Mouse (Mus musculus) kidney, adult 2 months (tissue): ENCODE data around the gene Oas1c. TPM values are rescaled to one million over a fixed set of nuclear protein-coding genes. Genes with fewer than 3 reads are reported as not detected.

Experiments
- DNase-seq: peaks from one replicate; pipeline ENCODE4 v3.0.0; 2021
- H3K27ac ChIP-seq: fragments of 200-500 bp; 2 replicates; pipeline ENCODE4 v1.5.1; 2012; ENCODE audit warnings: low read depth, low read length, control low read depth, inconsistent platforms; ENCODE audit not compliant: insufficient read depth
- H3K27me3 ChIP-seq: fragments of 200-500 bp; replicated peaks from 2 replicates; pipeline ENCODE4 v1.6.1; 2012; ENCODE audit warnings: mild to moderate bottlenecking, moderate library complexity, low read length, inconsistent platforms; ENCODE audit not compliant: control insufficient read depth, insufficient read depth
- H3K36me3 ChIP-seq: fragments of 200-500 bp; 2 replicates; pipeline ENCODE4 v1.6.1; 2012; ENCODE audit warnings: mild to moderate bottlenecking, moderate library complexity, low read length, inconsistent platforms; ENCODE audit not compliant: control insufficient read depth, insufficient read depth
- H3K4me1 ChIP-seq: fragments of 200-500 bp; 2 replicates; pipeline ENCODE4 v1.6.1; 2011; ENCODE audit warnings: low read length; ENCODE audit not compliant: control insufficient read depth, insufficient read depth
- H3K4me3 ChIP-seq: fragments of 200-500 bp; 2 replicates; pipeline ENCODE4 v1.5.1; 2011; ENCODE audit warnings: mild to moderate bottlenecking, low read depth, low read length, control low read depth; ENCODE audit not compliant: insufficient read depth
- CTCF ChIP-seq: fragments of 200-500 bp; conservative IDR thresholded peaks from 2 replicates; pipeline ENCODE4 v1.5.1; 2011; ENCODE audit warnings: low read depth, mild to moderate bottlenecking, control low read depth, low read length, moderate library complexity, mixed read lengths; ENCODE audit not compliant: insufficient read depth, insufficient read length
- POLR2A ChIP-seq: fragments of 200-500 bp; IDR thresholded peaks from one replicate; pipeline ENCODE4 v1.6.1; 2011; ENCODE audit warnings: low read depth, low read length, control low read depth
- WGBS: fragments of 180-500 bp; shearing (Covaris S2); methylation state at CpG from one replicate; pipeline ENCODE4 v1.1.7; 2018; 5-methylcytosine and 5-hydroxymethylcytosine counted together
- polyA plus RNA-seq: library from polyadenylated mRNA; depleted of rRNA; stranded (reverse); fragments of >200 nt; gene quantifications from 2 replicates; pipeline ENCODE4 v1.2.3, GENCODE M21; 2012

Oas1c gene
- polyA plus RNA-seq, 1 experiment = 2.6 TPM

DNA sequence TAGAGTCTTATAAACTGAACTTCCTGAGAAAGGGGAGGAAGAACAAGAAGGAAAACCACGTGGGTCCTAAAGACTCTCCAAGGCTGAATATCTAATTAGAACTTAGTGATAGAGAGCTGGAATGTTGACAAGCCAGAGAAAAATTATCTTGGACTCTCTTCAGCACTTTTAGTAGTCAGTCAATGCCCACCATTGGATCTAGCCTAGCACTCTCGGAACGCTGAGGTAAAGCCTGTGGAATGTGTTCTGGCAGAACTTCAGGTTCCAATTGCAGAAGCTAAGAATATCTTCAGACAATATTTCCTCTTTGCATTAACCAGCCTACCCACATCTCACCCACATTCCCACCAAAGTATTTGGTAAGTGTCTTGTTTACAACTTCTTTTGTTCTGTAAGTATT, 32.4 kb downstream of the Oas1c start:
- DNase-seq = peak; percentile 3
- TF ChIP-seq POLR2A = no peak
- no peak for TF ChIP-seq CTCF
- 46% methylated on average over 3 of the region's 3 CpGs for WGBS

GRCm38 (mm10) chr5:120778941-120779340, 33.4 kb downstream of the Oas1c start:
- Histone ChIP-seq H3K4me3 (no peak overlapping the region), H3K36me3 (no peaks in the 10 kb centered on the region), H3K27me3 (no peaks in the 10 kb centered on the region), H3K27ac (no peak overlapping the region), H3K4me1 (no peaks in the 10 kb centered on the region)
- no peak for TF ChIP-seq POLR2A
- no peak for TF ChIP-seq CTCF
- DNase-seq = no peak
- 74% methylated on average over 2 of the region's 2 CpGs for WGBS

More for the DNA sequence above, 32.4 kb downstream of the Oas1c start:
- Histone ChIP-seq H3K27me3 (no peaks in the 10 kb centered on the region), H3K27ac (no peak overlapping the region), H3K36me3 (no peaks in the 10 kb centered on the region), H3K4me1 (no peaks in the 10 kb centered on the region), H3K4me3 (no peak overlapping the region)

GRCm38 (mm10) chr5:120777478-120777877, 34.8 kb downstream of the Oas1c start, which contains the start of gene Oas3:
Oas3 (minus strand) TSS chr5:120777661.
- no peak within 1 kb of the TSS for H3K4me3 ChIP-seq
- WGBS = 66% methylated on average over 9 of the region's 9 CpGs
- no peaks in the 10 kb centered on the region for H3K36me3 ChIP-seq
- DNase-seq = no peak
- TF ChIP-seq POLR2A = no peak
- TF ChIP-seq CTCF = no peak
- no peaks in the 10 kb centered on the region for H3K4me1 ChIP-seq
- H3K27ac ChIP-seq = no peak within 1 kb of the TSS
- no peaks in the 10 kb centered on the region for H3K27me3 ChIP-seq

GRCm38 (mm10) chr5:120776801-120777200, 35.5 kb downstream of the Oas1c start:
- Histone ChIP-seq H3K27ac (no peak overlapping the region), H3K4me3 (no peak overlapping the region), H3K4me1 (no peaks in the 10 kb centered on the region), H3K27me3 (no peaks in the 10 kb centered on the region), H3K36me3 (no peaks in the 10 kb centered on the region)
- no peak for DNase-seq
- TF ChIP-seq POLR2A (no peak), CTCF (no peak)
- WGBS = 79% methylated on average over 5 of the region's 5 CpGs

GRCm38 (mm10) chr5:120775287-120775985, 36.9 kb downstream of the Oas1c start:
- Histone ChIP-seq H3K4me3 (no peak overlapping the region), H3K4me1 (no peaks in the 10 kb centered on the region), H3K27ac (no peak overlapping the region), H3K36me3 (no peaks in the 10 kb centered on the region), H3K27me3 (no peaks in the 10 kb centered on the region)
- WGBS = 78% methylated on average over 14 of the region's 14 CpGs
- DNase-seq = no peak
- TF ChIP-seq POLR2A = no peak
- TF ChIP-seq CTCF = no peak

DNA sequence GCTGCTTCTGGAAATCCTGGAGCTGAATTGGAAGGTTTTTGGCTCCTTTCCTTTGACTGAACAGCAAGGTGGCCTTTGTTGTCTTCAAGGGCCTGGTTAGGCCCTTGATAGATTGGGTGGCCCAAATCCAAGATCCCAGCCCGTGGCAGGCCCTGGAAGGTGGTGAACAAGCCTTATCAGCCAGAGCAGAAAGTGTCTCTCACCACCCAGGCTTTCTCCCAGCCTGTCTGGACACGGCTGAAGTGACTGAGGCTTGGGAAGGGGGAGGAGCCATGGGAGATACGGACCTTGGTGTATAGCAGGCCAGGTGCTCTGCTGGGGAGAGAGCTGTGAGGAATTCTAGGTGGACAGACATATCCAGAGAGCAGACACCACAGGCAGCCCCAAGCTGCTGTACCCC, 42.9 kb downstream of the Oas1c start:
- Histone ChIP-seq H3K36me3 (no peaks in the 10 kb centered on the region), H3K27ac (no peak overlapping the region), H3K4me1 (no peaks in the 10 kb centered on the region), H3K27me3 (no peaks in the 10 kb centered on the region), H3K4me3 (no peak overlapping the region)
- no peak for DNase-seq
- TF ChIP-seq POLR2A (no peak), CTCF (no peak)
- 75% methylated on average over 3 of the region's 3 CpGs for WGBS

DNA sequence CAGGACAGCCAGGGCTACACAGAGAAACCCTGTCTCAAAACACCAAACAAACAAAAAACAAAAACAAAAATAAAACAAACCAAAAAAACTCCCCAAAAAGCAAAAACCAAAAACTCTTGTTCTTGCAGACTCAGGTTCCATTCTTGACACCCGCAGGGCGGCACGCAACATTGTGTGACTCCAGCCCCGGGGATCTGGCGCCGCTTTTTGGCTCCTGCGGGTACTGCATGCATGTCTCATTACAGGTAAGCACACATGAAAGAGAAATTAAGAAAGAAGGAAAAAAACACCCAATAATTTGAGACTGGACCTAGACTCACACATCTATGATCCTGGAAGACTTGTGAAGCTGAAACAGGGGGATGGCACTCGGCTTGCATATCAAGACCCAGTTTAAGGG, 47.3 kb downstream of the Oas1c start:
- 70% methylated on average over 8 of the region's 8 CpGs for WGBS
- H3K36me3 ChIP-seq = no peaks in the 10 kb centered on the region
- DNase-seq = no peak

More for the DNA sequence above, 47.3 kb downstream of the Oas1c start:
- TF ChIP-seq POLR2A (no peak), CTCF (no peak)
- Histone ChIP-seq H3K4me1 (no peaks in the 10 kb centered on the region), H3K4me3 (no peak overlapping the region), H3K27ac (no peak overlapping the region), H3K27me3 (no peaks in the 10 kb centered on the region)
